Mouse (Mus musculus) MEL-GATA-1-ER (cell line): Measurements from ENCODE around the gene Vezf1.

Source experiments
- DNase-seq: peaks from one replicate; pipeline ENCODE4 v3.0.0-alpha.2; 2012; ENCODE audit warnings: low read depth; ENCODE audit errors: extremely low read depth

The Vezf1 gene

DNA sequence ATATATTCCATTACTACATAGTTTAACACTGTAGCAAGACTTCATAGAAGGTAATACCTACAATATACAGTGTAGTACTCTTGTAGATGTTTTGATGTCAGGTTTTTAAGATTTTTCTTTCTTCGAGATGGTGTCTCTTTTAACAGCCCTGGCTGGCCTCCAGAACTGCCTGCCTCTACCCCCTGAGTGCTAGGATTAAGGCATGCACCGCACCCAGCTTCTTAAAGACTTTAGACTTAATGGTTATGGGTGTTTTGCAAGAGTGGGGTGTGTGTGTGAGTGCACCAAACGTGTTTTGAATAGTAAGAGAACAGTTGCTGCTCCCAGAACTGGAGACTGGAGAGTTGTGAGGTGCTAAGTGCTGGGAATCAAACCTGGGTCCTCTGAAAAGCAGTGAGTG is 14.3 kb upstream of the Vezf1 start:
- no peak for DNase-seq

- DNase-seq: no peak
Measured at GRCm38 (mm10) chr11:88054589-88054988, 13.5 kb upstream of the Vezf1 start.

DNA sequence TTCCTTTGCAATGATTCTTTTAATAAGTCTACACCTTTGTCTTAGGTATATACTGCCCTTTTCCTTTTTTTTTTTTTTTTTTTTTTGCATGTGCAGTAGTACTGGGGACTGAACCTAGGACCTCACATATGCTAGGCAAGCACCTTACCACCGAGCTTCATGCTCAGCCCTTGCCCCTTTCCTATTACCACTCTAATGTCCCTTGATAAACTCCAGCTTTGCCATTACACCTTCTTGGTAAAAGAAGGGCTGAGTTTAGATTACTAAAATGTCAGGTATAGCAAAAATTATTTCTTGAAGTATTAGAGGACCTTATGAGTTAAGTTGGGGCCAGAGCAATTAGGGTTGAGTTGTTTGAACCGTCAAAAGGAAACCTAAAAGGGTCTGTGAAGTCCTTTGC is 12.3 kb upstream of the Vezf1 start:
- DNase-seq: no peak

- no peak for DNase-seq
Measured at GRCm38 (mm10) chr11:88057788-88058187, 10.3 kb upstream of the Vezf1 start.

DNA sequence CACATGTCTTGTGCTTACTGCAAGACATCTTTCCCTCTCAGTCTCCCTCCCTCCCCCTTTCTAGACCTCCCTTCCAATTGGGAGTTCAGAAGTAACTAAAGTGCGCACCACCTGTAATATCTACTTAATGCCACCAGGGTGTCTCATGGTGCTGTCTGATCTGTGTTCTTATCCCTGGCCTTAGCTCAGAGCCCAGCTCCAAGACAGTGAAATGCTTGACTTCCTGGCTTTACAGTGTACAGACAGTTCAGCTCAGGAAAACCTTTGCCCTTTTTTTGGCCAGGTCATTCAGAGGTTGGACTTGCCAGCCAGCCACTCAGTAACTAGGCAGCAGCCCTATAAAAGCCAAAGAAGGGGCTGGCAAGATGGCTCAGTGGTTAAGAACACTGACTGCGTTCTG is 8.9 kb upstream of the Vezf1 start:
- no peak for DNase-seq

DNA sequence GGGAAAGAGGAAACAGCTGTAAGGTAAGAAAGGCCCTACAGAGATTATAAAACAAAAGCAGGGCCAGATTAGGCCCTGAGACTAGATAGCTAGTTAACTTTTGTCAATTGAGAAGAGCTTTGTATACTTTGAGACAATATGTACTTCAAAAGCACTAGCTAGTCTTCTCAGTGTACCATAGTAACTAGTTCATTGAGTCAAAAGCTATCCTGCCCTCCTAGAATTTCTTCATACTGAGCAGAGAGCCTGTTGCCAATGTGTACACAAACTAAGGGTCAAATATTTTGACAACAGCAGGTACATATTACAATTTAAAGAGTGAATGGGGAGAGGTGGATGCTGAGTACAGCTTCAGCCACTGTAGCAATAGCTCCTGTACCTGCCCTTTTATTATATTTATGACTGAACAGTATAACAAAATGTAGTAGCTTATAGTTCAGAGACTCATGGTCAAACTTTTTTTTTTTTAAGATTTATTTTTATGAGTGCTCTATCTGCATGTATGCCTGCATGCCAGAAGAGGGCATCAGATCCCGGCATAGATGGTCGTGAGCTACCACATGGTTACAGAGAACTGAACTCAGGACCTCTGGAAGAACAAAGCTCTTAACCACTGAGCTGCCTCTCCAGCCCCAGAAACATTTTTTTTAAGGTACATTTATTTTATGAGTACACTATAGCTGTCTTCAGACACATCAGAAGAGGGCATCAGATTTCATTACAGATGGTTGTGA is 6.0 kb upstream of the Vezf1 start:
- no peak for DNase-seq

GRCm38 (mm10) chr11:88065732-88066131 is 2.3 kb upstream of the Vezf1 start:
- DNase-seq: no peak

DNA sequence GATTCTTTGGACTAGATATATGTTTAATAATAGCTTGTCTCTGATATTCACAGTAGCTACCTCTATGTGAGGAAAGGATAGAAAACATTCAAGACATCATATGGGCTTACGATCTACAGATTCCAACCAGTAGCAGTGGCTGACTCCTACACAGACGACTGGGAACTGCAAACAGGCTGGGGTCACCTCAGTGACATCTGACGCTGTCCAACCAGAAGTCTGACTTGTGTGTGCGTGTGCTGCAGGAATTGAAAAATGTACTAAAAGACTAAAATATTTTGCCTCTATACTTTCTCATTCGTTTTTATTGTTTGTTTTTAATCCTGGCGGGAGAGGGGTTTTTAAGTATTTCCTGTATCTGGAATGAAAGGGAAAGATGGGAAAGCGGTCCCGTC is 891 bp upstream of the Vezf1 start:
- DNase-seq: no peak

DNA sequence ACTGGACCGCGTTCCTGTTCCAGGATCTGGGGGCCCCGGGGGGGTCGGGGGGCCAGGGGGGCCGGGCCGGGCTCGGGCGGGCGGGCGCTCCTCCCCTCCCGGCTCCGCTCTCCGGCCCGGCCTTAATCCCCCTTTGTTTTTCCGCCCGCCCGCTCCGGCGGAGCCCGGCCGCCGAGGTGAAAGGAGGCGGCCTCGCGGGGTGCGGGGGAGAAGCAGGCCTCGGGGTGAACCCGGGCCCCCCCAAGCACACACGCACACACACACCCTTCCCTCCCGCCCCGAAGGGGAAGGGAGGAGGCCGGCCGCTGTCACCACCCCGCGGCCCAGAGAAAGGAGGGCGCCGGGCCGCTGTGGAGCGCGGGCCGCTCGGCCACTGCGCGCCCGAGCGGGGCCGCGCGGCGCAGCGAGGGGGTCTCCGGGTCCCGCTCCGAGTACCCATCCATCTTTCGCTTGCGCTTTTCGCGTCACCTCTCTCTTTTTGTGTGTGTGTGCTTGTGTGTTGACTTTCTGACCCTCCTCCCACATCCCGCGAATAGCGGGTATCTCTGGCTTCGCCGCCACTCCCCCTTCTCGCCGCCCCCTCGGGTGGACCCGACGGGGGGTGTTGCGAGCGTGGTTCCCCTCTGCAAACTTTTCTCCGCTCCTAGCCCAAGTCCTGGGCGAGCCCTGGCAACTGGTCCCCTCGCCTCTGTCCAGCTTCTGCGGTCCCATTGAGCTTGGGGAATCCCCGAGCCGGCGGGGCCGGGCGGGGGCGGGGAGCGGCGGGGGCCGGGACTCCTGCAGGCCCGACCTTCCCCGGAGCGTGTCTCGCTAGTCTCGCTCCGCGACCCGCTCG is 549 bp downstream of the Vezf1 start:
- DNase-seq: no peak

- DNase-seq: no peak
Measured at GRCm38 (mm10) chr11:88069246-88069570, 1.1 kb downstream of the Vezf1 start.

- DNase-seq: no peak
Measured at GRCm38 (mm10) chr11:88070392-88070791, 2.3 kb downstream of the Vezf1 start.

DNA sequence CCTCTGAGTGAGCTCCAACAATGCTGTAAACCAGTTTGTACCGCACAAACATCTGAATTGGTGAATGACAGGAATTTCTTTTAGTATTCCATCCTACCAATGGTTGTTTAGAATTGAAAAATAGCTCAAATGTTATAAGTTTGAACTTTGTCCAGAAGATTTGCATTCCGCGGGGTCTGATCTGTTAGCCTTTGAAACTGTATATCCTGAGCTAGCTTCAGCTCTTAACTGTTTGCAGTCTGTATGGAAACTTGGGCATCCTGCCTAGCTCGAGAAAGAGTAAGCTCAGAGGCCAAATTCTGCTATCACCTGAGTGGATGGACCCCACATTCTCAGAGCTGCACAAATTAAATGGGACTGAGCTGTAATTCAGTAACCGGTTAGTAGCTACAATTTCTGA is 3.0 kb downstream of the Vezf1 start:
- DNase-seq: no peak

GRCm38 (mm10) chr11:88073343-88073875 is 5.3 kb downstream of the Vezf1 start:
- DNase-seq: no peak

DNA sequence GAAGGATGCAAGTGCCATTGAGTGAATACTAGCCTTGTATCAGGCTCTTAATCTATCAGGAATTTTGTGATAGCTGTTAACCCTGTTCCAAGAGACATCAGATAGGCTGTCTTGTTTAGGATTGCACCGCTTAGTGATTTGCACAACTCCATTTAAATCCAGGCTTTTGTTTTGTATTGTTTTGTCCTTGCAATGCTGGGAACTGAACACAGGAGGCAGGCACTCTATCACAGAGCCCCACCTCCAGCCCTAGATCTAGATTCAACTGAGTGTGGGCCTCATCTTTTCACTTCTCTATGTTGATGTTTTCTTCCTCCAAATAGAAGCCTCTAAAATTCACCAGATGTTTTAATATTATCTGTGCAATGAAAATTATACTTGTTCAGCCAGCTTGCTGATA is 7.6 kb downstream of the Vezf1 start:
- DNase-seq: no peak

DNA sequence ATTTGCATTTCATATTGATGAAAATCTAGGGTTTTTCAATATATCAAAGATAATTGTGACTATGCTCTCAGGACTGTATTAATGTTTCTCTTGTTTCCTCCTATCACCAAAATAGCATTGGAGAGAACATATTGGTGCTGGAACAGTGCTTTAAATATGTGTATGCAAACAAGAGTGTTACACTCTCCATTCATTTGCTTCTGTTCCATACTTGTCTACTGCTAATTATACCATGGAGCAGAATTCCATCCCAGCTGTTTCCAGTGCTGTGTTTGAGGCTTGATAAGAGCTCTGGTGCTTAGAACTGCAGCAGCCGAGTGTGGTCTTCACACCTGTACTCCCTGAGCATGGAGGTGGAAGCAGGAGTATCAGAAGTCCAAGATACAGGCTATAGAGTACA is 8.3 kb downstream of the Vezf1 start:
- DNase-seq: no peak

- no peak for DNase-seq
Measured at GRCm38 (mm10) chr11:88083699-88084098, 15.6 kb downstream of the Vezf1 start.

GRCm38 (mm10) chr11:88086737-88087627 is 18.9 kb downstream of the Vezf1 start:
- no peak for DNase-seq

DNA sequence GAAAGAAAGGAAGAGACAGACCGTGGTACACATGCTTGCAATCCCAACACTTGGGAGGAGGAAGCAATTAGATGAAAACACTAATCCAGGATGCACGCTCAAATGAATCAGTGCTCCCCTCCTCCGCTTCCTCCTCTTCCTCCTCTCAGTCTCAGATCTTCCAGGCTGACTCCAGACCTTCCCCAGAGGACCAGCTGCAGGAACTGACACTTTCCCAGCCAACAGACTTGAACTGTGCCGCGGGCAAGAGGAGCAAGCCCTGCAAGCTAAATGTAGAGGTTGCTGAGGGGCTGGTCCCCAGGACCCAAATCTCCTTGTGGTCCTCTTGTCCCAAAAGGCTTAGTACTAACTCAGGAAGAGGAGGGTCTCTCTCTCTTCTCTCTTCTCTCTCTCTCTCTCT is 21.1 kb downstream of the Vezf1 start:
- DNase-seq: no peak

DNA sequence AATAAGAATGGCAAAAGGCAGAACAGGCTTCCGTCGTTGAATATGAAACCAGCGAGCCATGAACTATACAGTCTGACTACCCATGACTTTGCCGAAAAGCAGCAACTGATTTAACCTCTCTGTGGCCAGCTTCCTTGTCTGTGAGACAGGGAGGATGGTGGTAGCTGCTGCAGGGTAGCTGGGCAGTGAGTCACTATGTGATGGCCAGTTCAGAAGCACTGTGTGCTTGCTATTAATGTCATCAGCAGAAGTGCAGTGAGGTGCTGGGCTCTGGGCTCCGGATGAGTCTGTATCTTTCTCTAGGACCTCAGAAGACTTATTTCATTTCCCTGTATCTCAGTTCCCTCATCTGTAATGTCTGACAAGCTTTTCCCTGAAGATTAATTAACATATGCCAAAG is 22.2 kb downstream of the Vezf1 start:
- DNase-seq: no peak

GRCm38 (mm10) chr11:88091949-88092348 is 23.9 kb downstream of the Vezf1 start:
- DNase-seq: no peak

- no peak for DNase-seq
Measured at GRCm38 (mm10) chr11:88097173-88097572, 29.1 kb downstream of the Vezf1 start.
